Mouse (Mus musculus) thymus, adult 2 months (tissue): ENCODE measurements at regions not wholly inside any gene's neighbourhood (a gene's known extent, or its start where the extent isn't known, plus 50 kb on each side); places are given as distances from the start of the nearest gene placed in this dataset.

ENCODE experiments used
- DNase-seq: peaks from one replicate; pipeline ENCODE4 v3.0.0; 2021
- H3K27ac ChIP-seq: fragments of 200-500 bp; 2 replicates; pipeline ENCODE4 v1.5.1; 2012; ENCODE audit warnings: low read length, control low read depth; ENCODE audit not compliant: control insufficient read depth, insufficient read depth
- H3K27me3 ChIP-seq: fragments of 200-500 bp; 2 replicates; pipeline ENCODE4 v1.6.1; 2012; ENCODE audit warnings: mild to moderate bottlenecking, low read length, moderate library complexity, mixed read lengths; ENCODE audit not compliant: control insufficient read depth, insufficient read depth
- H3K36me3 ChIP-seq: fragments of 200-500 bp; 2 replicates; pipeline ENCODE4 v1.6.1; 2012; ENCODE audit warnings: mild to moderate bottlenecking, low read length, moderate library complexity; ENCODE audit not compliant: control insufficient read depth, insufficient read depth
- H3K4me1 ChIP-seq: fragments of 200-500 bp; replicated peaks from 2 replicates; pipeline ENCODE4 v1.6.1; 2012; ENCODE audit warnings: low read length; ENCODE audit not compliant: control insufficient read depth, insufficient read depth
- H3K4me3 ChIP-seq: fragments of 200-500 bp; 2 replicates; pipeline ENCODE4 v1.5.1; 2012; ENCODE audit warnings: mild to moderate bottlenecking, low read length, control low read depth, moderate library complexity; ENCODE audit not compliant: control insufficient read depth, insufficient read depth
- CTCF ChIP-seq: fragments of 200-500 bp; IDR thresholded peaks from 2 replicates; pipeline ENCODE4 v1.5.1; 2012; ENCODE audit warnings: mild to moderate bottlenecking, control low read depth, low read length, moderate library complexity, borderline replicate concordance; ENCODE audit not compliant: control insufficient read depth, poor library complexity, insufficient read depth; ENCODE audit errors: extremely low read depth
- POLR2A ChIP-seq: fragments of 200-500 bp; IDR thresholded peaks from 2 replicates; pipeline ENCODE4 v1.6.1; 2012; ENCODE audit warnings: mild to moderate bottlenecking, low read length, control low read depth, moderate library complexity; ENCODE audit not compliant: control insufficient read depth, poor library complexity, insufficient read depth; ENCODE audit errors: extremely low read depth
- WGBS: fragments of 180-500 bp; shearing (Covaris S2); methylation state at CpG from one replicate; pipeline ENCODE4 v1.1.7; 2018; 5-methylcytosine and 5-hydroxymethylcytosine counted together

- peaks cover 10% of the 10 kb centered on the region for H3K4me1 ChIP-seq
- TF ChIP-seq CTCF (no peak), POLR2A (no peak)
- H3K36me3 ChIP-seq: no peaks in the 10 kb centered on the region
- H3K27me3 ChIP-seq: no peaks in the 10 kb centered on the region
- no peak overlapping the region for H3K4me3 ChIP-seq
- WGBS: 93% methylated on average over 7 of the region's 7 CpGs
- DNase-seq: no peak
- no peak overlapping the region for H3K27ac ChIP-seq
Observed at GRCm38 (mm10) chr2:167795491-167795890, 105.9 kb upstream of the Tmem189 start.

- no peaks in the 10 kb centered on the region for H3K27me3 ChIP-seq
- peaks cover 2% of the 10 kb centered on the region; the same call in 1 of the 2 replicates for H3K4me1 ChIP-seq
- H3K27ac ChIP-seq: no peak overlapping the region
- DNase-seq: no peak
- H3K4me3 ChIP-seq: no peak overlapping the region
- WGBS: 94% methylated on average over 2 of the region's 2 CpGs
- TF ChIP-seq POLR2A (no peak), CTCF (no peak)
- H3K36me3 ChIP-seq: no peaks in the 10 kb centered on the region
Observed at GRCm38 (mm10) chr2:167793916-167794315, 104.3 kb upstream of the Tmem189 start.

DNA sequence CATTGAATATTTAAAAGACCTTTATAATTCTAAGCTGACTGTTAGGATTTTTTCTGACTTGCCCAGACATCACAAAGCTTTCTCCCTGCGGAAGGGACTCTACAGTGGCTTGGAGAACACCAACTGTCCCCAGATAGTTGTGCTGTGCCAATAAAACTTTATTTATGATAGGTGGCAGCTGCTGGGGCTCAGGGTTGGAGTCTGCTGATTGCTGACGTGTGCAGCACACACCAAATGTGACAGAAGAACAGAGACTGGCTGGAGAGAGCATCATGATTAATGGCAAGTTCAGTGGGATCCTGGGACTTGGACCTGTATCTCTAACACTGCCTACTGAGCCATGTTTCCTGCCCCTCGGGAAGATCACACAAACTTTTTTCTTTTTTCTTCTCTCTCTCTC is 103.1 kb upstream of the Tmem189 start:
- H3K4me1 ChIP-seq: no peaks in the 10 kb centered on the region
- H3K4me3 ChIP-seq: no peak overlapping the region
- 54% methylated on average over 3 of the region's 3 CpGs for WGBS

DNA sequence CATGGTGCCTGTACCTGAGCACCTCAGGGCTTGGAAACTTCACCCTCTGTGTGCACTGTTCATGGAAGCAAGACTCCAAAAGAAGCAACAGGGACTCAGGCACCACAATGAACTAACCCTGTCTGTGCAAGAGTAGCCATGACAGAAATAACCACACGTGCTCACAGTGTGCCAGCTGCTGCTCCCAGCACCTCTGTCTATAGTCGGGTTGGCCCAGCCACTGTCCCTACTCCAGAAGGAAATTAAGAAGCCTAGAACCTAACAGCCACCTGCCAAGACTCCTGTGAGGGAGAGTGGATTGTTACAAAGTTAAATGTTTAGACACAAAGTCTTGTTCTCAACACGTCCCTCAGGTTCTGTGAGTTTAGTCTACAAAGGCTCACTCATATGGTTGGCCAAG is 102.7 kb upstream of the Tmem189 start:
- DNase-seq: no peak
- Histone ChIP-seq H3K4me3 (no peak overlapping the region), H3K27ac (no peak overlapping the region), H3K36me3 (no peaks in the 10 kb centered on the region), H3K4me1 (no peaks in the 10 kb centered on the region), H3K27me3 (no peaks in the 10 kb centered on the region)
- TF ChIP-seq POLR2A (no peak), CTCF (no peak)
- WGBS: 63% methylated on average over 3 of the region's 3 CpGs

More for the DNA sequence above, 103.1 kb upstream of the Tmem189 start:
- Histone ChIP-seq H3K36me3 (no peaks in the 10 kb centered on the region), H3K27me3 (no peaks in the 10 kb centered on the region), H3K27ac (no peak overlapping the region)
- DNase-seq: no peak
- no peak for TF ChIP-seq CTCF
- no peak for TF ChIP-seq POLR2A

DNA sequence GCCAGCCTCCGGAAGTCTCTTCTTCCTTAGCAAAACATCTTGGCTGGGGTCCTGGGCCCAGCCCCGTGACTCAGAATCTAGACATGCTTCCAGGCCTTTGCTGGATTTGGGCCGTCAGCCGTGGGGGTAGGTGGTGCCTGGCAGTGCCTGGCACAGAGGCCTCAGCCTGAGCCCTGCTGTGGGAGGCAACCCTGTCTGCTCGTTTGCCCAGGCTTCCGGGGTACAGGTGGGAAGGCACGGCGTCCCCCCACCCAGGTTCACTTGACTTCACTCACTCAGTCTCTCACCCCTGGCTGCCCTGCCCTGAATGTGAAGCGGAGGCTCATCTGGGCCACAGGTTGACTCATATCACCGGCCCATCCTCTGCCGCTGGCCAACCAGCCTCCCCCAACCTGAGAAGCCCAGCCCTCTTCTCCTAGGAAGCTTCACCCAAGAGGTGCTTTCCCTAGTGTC is 99.9 kb upstream of the Tmem189 start:
- no peak for DNase-seq
- H3K4me1 ChIP-seq: no peaks in the 10 kb centered on the region
- no peaks in the 10 kb centered on the region for H3K36me3 ChIP-seq
- no peaks in the 10 kb centered on the region for H3K27me3 ChIP-seq
- no peak overlapping the region for H3K27ac ChIP-seq
- H3K4me3 ChIP-seq: no peak overlapping the region
- 90% methylated on average over 11 of the region's 11 CpGs for WGBS
- TF ChIP-seq CTCF (no peak), POLR2A (no peak)

GRCm38 (mm10) chr2:167786951-167787350 is 97.3 kb upstream of the Tmem189 start:
- over 99% methylated on average over 5 of the region's 5 CpGs for WGBS
- no peaks in the 10 kb centered on the region for H3K27me3 ChIP-seq
- TF ChIP-seq CTCF (no peak), POLR2A (no peak)
- no peak overlapping the region for H3K27ac ChIP-seq
- H3K4me3 ChIP-seq: no peak overlapping the region
- peaks cover 4% of the 10 kb centered on the region; the same call in 1 of the 2 replicates for H3K4me1 ChIP-seq
- no peak for DNase-seq
- H3K36me3 ChIP-seq: no peaks in the 10 kb centered on the region

DNA sequence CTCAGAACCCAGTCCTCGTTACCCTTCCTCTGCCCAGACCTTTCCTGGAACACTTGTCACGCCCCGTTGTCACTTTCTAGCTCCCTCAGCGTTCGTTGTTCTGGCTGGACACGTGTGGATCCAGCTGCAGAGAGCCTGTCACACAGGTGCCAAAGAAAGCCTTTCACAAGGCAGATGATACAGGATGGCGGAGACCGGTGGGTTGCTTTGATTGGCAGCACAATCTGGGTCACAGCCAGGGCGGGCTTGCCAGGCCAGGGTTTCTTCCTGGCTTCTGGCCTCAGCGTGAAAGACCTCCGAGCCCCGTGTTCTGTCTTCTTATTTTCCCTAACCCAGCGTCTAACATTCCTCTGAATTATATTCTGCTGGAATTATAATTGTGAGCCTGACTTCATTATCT is 94.7 kb upstream of the Tmem189 start:
- Histone ChIP-seq H3K4me1 (peaks cover 4% of the 10 kb centered on the region), H3K27ac (no peak overlapping the region), H3K4me3 (no peak overlapping the region), H3K27me3 (no peaks in the 10 kb centered on the region), H3K36me3 (no peaks in the 10 kb centered on the region)
- DNase-seq: no peak
- 82% methylated on average over 13 of the region's 13 CpGs for WGBS
- no peak for TF ChIP-seq CTCF
- no peak for TF ChIP-seq POLR2A
